Mouse (Mus musculus): ENCODE results near the gene Rab15. TPM values are rescaled to one million over a fixed set of nuclear protein-coding genes. Genes with fewer than 3 reads are reported as not detected.

Gene Rab15
- polyA plus RNA-seq, 1 experiment from 2014 or later = 7.7 TPM

DNA sequence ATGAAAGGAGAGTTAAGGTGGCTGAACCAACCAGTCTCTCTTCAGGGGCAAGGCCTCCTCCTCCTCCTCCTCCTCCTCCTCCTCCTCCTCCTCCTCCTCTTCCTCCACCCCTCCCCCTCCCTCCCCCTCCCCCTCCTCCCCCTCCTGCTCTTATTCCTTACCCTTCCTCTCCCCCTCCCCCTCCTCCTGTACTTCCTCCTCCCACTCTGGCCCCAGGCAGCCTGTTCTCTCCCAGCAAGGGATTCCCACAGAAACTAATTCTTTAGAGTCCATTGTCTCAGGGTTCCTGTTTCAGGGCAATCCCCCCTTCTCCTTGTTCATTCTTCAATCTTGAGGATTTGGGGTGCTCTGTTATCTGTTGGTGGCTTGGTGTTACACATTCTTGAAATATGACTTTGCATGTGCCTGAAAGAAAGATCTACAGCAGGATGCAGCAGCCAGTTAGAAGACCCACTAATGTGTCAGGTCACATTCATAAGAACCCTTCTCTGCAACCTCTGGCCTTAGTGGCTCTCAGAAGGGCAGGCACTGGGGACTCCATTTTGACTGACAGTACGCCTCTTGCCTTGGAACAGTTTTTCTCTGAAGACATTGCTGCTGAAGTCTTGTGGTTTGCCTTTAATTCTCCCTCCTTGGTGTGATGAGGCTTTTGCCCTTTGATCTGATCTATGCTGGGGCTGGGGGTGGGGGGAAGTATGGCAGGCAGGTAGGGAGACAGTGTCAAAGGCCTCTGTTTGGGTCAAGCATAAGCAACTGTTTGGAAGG, 30.9 kb upstream of the Rab15 start:
- Histone ChIP-seq H3K4me1 (ENCODE audit: control insufficient read depth, insufficient read depth, low read length) (peaks cover 4% of the 10 kb centered on the region), H3K27ac (ENCODE audit: low read depth, low read length) (no peak overlapping the region; the same call in 1 of the 2 replicates), H3K36me3 (ENCODE audit: control insufficient read depth, insufficient read depth, low read length) (no peaks in the 10 kb centered on the region), H3K4me3 (ENCODE audit: low read length) (no peak overlapping the region), H3K9me3 (ENCODE audit: control insufficient read depth, low read length) (no peaks in the 10 kb centered on the region), H3K9ac (ENCODE audit: low read depth, low read length) (no peak overlapping the region), H3K4me2 (replicated peaks; ENCODE audit: low read depth, low read length) (no peak overlapping the region), H3K27me3 (ENCODE audit: control insufficient read depth, insufficient read depth, low read length) (no peaks in the 10 kb centered on the region)
- no peak; the same call in 1 of the 2 replicates for ATAC-seq (ENCODE audit: low FRiP score, low TSS enrichment)
- WGBS = 89% methylated on average over 1 of the region's 1 CpGs

DNA sequence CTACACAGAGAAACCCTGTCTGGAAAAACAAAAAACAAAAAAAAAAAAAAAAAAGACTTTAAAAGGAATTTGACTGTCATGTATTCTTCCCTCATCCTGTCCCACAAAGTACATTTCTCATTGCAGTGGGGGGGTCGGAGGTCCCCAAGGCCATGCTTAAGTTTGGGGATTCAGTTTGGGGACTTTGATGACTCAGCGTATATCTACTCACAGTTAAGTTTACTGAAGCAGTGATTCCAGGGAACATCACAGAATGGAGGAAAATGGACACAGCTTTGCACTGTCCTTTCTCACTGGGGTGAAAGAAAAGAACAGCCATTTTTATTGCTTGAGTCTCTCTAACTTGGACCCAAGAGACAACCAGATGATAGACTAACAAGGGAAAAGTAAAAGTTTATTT, 29.7 kb upstream of the Rab15 start:
- Histone ChIP-seq H3K36me3 (ENCODE audit: control insufficient read depth, insufficient read depth, low read length) (no peaks in the 10 kb centered on the region), H3K9me3 (ENCODE audit: control insufficient read depth, low read length) (no peaks in the 10 kb centered on the region), H3K4me2 (replicated peaks; ENCODE audit: low read depth, low read length) (no peak overlapping the region), H3K27ac (ENCODE audit: low read depth, low read length) (no peak overlapping the region), H3K4me3 (ENCODE audit: low read length) (no peak overlapping the region), H3K27me3 (ENCODE audit: control insufficient read depth, insufficient read depth, low read length) (no peaks in the 10 kb centered on the region), H3K9ac (ENCODE audit: low read depth, low read length) (no peak overlapping the region), H3K4me1 (ENCODE audit: control insufficient read depth, insufficient read depth, low read length) (peaks cover 4% of the 10 kb centered on the region)
- ATAC-seq (ENCODE audit: low FRiP score, low TSS enrichment) = no peak
- 85% methylated on average over 2 of the region's 2 CpGs for WGBS

DNA sequence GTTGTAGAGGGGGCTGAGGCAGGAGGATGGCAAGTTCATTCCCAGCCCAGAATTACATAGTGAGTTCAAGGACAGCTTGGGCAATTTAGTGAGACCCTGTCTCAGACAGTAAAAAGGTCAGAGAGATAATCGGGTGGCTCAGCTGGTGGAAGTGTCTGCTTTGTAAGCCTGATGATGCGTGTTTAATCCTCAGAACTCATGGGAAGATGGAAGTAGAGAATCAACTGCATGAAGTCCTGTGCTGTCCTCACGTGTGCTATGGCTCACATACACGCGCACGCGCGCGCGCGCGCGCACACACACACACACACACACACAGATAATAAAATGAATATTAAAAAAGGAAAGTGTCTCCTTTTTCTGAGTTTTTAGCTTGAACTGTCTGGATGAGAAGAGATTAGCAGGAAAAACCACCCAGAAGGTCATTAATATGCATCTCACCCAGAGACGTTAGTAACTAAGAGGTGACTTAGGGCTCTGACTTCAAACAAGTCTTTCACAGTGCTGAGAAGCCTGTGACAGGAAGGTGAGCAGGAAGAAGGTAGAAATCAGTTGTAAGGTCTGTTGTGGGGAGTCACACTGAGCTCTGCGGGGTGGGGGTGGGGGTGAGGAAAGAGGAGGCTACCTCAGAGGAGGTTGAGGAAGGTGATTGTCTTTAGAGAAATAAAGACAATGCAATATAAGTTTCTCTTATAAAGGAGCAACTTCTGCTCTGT, 21.8 kb upstream of the Rab15 start:
- Histone ChIP-seq H3K27me3 (ENCODE audit: control insufficient read depth, insufficient read depth, low read length) (no peaks in the 10 kb centered on the region), H3K27ac (ENCODE audit: low read depth, low read length) (no peak overlapping the region), H3K4me3 (ENCODE audit: low read length) (no peak overlapping the region), H3K9me3 (ENCODE audit: control insufficient read depth, low read length) (no peaks in the 10 kb centered on the region), H3K4me1 (ENCODE audit: control insufficient read depth, insufficient read depth, low read length) (no peaks in the 10 kb centered on the region), H3K9ac (ENCODE audit: low read depth, low read length) (no peak overlapping the region), H3K4me2 (replicated peaks; ENCODE audit: low read depth, low read length) (no peak overlapping the region), H3K36me3 (ENCODE audit: control insufficient read depth, insufficient read depth, low read length) (no peaks in the 10 kb centered on the region)
- 90% methylated on average over 15 of the region's 15 CpGs for WGBS
- no peak for ATAC-seq (ENCODE audit: low FRiP score, low TSS enrichment)

DNA sequence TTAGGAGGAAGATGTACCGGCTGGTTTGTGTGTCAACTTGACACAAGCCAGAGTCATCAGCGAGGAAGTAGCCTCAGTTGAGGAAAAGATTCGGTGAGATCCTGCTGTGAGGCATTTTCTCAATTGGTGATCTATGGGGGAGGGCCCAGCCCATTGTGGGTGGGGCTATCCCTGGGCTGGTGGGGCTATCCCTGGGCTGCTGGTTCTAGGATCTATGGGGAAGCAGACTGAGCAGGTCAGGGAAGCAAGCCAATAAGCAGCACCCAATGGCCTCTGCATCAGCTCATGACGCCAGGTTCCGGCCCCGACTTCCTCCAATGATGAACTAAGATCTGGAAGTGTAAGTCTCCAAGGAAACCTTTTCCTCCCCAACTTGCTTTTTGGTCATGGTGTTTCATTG, 17.4 kb upstream of the Rab15 start:
- no peak overlapping the region for H3K27ac ChIP-seq (ENCODE audit: low read depth, low read length)
- H3K9ac ChIP-seq (ENCODE audit: low read depth, low read length) = no peak overlapping the region
- H3K27me3 ChIP-seq (ENCODE audit: control insufficient read depth, insufficient read depth, low read length) = no peaks in the 10 kb centered on the region
- no peaks in the 10 kb centered on the region for H3K9me3 ChIP-seq (ENCODE audit: control insufficient read depth, low read length)
- ATAC-seq (ENCODE audit: low FRiP score, low TSS enrichment) = no peak
- no peaks in the 10 kb centered on the region for H3K4me1 ChIP-seq (ENCODE audit: control insufficient read depth, insufficient read depth, low read length)
- H3K4me2 ChIP-seq (replicated peaks; ENCODE audit: low read depth, low read length) = no peak overlapping the region
- WGBS = 80% methylated on average over 6 of the region's 6 CpGs
- no peaks in the 10 kb centered on the region for H3K36me3 ChIP-seq (ENCODE audit: control insufficient read depth, insufficient read depth, low read length)
- no peak overlapping the region for H3K4me3 ChIP-seq (ENCODE audit: low read length)

DNA sequence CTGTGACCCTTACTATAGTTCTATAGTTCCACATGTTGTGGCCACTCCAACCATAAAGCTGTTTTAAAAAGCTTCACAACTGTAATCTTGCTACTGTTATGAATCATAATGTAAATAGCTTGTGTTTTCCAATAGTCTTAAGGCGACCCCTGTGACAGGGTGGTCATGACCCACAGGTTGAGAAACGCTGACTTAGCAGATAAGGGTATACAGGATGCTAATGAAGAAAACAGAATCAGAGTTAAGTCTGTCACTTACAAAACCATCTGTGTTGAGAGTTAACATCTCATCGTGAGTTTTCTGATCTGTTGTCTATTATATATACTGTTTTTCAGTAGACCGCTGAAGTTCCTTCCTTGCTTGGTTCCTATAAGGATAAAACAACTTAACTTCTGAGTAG, 16.6 kb upstream of the Rab15 start:
- Histone ChIP-seq H3K4me2 (replicated peaks; ENCODE audit: low read depth, low read length) (no peak overlapping the region), H3K9ac (ENCODE audit: low read depth, low read length) (no peak overlapping the region), H3K4me3 (ENCODE audit: low read length) (no peak overlapping the region), H3K36me3 (ENCODE audit: control insufficient read depth, insufficient read depth, low read length) (no peaks in the 10 kb centered on the region), H3K27me3 (ENCODE audit: control insufficient read depth, insufficient read depth, low read length) (no peaks in the 10 kb centered on the region), H3K9me3 (ENCODE audit: control insufficient read depth, low read length) (no peaks in the 10 kb centered on the region), H3K4me1 (ENCODE audit: control insufficient read depth, insufficient read depth, low read length) (no peaks in the 10 kb centered on the region), H3K27ac (ENCODE audit: low read depth, low read length) (no peak overlapping the region)
- no peak for ATAC-seq (ENCODE audit: low FRiP score, low TSS enrichment)
- 90% methylated on average over 4 of the region's 4 CpGs for WGBS

DNA sequence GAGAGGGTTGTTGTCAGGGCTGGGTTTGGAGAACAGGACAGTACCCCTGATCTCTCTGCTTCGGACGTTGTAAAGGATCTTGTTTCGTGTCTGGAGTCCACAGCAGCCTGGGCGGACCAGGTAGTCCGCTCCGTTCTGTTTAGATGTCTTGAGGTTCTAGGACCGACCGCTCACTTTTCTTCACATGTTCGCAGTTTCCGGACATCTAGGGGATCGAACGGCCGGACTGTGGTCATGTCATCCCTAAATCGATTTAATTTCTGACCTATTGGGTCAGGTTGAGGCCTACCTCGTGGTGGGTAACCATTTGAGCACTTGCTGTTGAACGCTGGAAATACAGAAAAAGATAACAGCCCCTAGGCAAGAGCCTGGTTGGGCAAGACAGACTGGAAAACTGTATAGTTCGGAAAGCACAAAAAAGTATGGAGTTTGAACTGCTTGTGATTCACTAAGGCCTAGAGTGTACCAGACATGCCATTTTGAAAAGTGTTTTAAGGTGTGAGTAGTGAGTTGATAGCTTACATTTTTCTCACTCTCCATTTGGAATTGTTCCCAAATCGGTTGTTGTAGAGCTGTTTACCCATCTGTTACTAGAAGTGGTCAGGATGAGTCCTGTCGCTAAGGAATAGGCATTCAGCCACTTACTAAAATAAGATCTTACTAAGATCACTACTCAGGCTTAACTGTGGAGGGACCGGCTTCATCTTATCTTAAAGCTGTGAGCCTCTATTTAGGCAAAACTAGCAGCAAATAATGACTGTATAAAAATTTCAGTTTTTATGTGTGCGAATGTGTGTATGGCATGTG, 15.3 kb upstream of the Rab15 start:
- ATAC-seq (ENCODE audit: low FRiP score, low TSS enrichment) = no peak
- no peak overlapping the region; the same call in 1 of the 2 replicates for H3K27ac ChIP-seq (ENCODE audit: low read depth, low read length)
- H3K4me2 ChIP-seq (replicated peaks; ENCODE audit: low read depth, low read length) = peak overlapping the region; percentile 60
- H3K4me1 ChIP-seq (ENCODE audit: control insufficient read depth, insufficient read depth, low read length) = no peaks in the 10 kb centered on the region
- no peaks in the 10 kb centered on the region for H3K36me3 ChIP-seq (ENCODE audit: control insufficient read depth, insufficient read depth, low read length)
- H3K27me3 ChIP-seq (ENCODE audit: control insufficient read depth, insufficient read depth, low read length) = no peaks in the 10 kb centered on the region
- H3K9ac ChIP-seq (ENCODE audit: low read depth, low read length) = peak overlapping the region; percentile 66
- 13% methylated on average over 21 of the region's 21 CpGs for WGBS
- H3K9me3 ChIP-seq (ENCODE audit: control insufficient read depth, low read length) = no peaks in the 10 kb centered on the region
- peak overlapping the region; percentile 62 for H3K4me3 ChIP-seq (ENCODE audit: low read length)

DNA sequence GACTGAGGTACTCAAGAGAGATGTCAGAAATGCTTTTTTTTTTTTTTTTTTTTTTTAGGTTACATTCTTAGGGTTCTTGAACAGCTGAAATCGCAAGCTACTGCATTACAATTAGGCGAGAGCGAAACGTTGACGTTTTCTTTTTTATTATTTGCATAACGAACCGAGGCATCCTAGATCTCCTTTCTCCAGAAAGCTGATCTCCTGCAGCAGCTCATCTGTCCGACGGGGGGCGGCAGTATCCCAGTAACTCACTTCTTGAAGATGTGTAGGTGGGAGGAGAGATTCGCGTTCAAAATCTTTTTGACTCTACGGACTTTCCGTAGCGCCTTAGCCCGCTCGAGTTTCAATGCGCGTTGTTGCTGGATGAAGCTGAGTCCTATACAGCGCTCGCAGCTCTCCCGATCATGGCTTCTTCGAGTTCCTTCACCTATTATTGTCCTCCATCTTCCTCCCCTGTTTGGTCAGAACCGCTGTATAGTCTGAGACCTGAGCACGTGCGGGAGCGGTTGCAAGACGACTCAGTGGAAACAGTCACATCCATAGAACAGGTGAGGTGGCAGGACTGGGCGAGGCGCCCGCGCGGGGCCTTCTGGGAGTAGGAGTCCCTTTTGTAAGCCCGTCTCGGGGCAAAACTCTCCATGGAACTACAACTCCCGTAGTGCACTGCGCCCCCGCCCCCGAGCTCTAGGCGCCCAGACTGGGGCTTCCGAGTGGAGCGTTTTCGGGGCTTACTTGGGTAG, 14.6 kb upstream of the Rab15 start:
- Histone ChIP-seq H3K36me3 (ENCODE audit: control insufficient read depth, insufficient read depth, low read length) (no peaks in the 10 kb centered on the region), H3K4me3 (ENCODE audit: low read length) (peak overlapping the region; percentile 62), H3K27me3 (ENCODE audit: control insufficient read depth, insufficient read depth, low read length) (no peaks in the 10 kb centered on the region), H3K9me3 (ENCODE audit: control insufficient read depth, low read length) (no peaks in the 10 kb centered on the region), H3K4me1 (ENCODE audit: control insufficient read depth, insufficient read depth, low read length) (no peaks in the 10 kb centered on the region), H3K27ac (ENCODE audit: low read depth, low read length) (peak overlapping the region; percentile 3; the same call in 1 of the 2 replicates), H3K4me2 (replicated peaks; ENCODE audit: low read depth, low read length) (peak overlapping the region; percentile 60), H3K9ac (ENCODE audit: low read depth, low read length) (peak overlapping the region; percentile 66)
- under 1% methylated on average over 43 of the region's 43 CpGs for WGBS
- ATAC-seq (ENCODE audit: low FRiP score, low TSS enrichment) = peak; percentile 98

DNA sequence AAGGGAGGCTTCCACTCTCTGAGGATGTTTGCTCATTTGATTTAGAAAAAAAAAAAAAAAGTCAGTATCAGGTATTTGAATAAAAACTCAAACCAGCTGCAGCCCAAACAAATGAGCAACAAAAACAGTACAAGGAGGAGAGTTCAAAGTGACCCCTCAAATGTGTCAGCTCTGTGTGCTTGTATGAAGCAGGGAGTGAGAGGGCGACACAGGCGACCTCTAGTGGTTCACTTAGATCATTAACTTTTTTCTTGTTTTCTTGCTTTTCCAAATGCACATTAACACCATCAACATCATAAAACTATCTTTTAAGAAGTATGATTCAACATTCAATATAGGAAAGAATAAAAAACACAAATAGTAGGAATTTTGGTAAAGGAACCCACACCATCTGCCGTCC, 10.0 kb upstream of the Rab15 start:
- Histone ChIP-seq H3K4me1 (ENCODE audit: control insufficient read depth, insufficient read depth, low read length) (no peaks in the 10 kb centered on the region), H3K9me3 (ENCODE audit: control insufficient read depth, low read length) (no peaks in the 10 kb centered on the region), H3K4me3 (ENCODE audit: low read length) (no peak overlapping the region), H3K4me2 (replicated peaks; ENCODE audit: low read depth, low read length) (no peak overlapping the region), H3K9ac (ENCODE audit: low read depth, low read length) (no peak overlapping the region), H3K27me3 (ENCODE audit: control insufficient read depth, insufficient read depth, low read length) (no peaks in the 10 kb centered on the region), H3K36me3 (ENCODE audit: control insufficient read depth, insufficient read depth, low read length) (no peaks in the 10 kb centered on the region), H3K27ac (ENCODE audit: low read depth, low read length) (no peak overlapping the region)
- no peak for ATAC-seq (ENCODE audit: low FRiP score, low TSS enrichment)
- WGBS = 6% methylated on average over 3 of the region's 3 CpGs
